Mouse (Mus musculus): ENCODE results near the gene Polr1d.

DNA sequence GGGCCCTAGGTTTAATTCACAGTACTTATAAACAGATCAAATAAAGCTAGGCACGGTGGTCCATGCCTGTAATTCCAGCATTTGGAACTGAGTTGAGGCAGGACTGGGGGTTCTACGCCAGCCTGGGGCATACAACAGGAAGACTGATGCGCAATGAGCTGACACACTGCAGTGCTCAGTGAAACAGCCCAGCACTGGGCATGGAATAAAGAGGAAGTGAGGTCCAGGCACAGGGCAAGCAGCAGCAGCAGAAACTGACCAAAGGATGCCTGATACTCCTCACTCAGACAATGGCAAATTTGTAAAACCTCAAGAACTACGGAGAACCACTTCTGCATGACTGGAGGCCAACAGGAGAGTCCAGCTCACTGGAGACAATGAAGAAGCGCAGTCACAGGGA, 37.5 kb upstream of the Polr1d start:
- no peak for TF ChIP-seq CTCF (IDR thresholded peaks at IDR 0.05)
- no peak for TF ChIP-seq POLR2A (IDR thresholded peaks at IDR 0.05; ENCODE audit: insufficient read depth, low read depth, low read length)
- TF ChIP-seq EP300 (IDR thresholded peaks at IDR 0.05; ENCODE audit: insufficient read depth, low read depth, low read length) = no peak
